Mouse (Mus musculus): ENCODE data around the gene Nrg4. TPM values are rescaled to one million over a fixed set of nuclear protein-coding genes. Genes with fewer than 3 reads are reported as not detected.

The Nrg4 gene
- polyA plus RNA-seq, 1 experiment = not detected

DNA sequence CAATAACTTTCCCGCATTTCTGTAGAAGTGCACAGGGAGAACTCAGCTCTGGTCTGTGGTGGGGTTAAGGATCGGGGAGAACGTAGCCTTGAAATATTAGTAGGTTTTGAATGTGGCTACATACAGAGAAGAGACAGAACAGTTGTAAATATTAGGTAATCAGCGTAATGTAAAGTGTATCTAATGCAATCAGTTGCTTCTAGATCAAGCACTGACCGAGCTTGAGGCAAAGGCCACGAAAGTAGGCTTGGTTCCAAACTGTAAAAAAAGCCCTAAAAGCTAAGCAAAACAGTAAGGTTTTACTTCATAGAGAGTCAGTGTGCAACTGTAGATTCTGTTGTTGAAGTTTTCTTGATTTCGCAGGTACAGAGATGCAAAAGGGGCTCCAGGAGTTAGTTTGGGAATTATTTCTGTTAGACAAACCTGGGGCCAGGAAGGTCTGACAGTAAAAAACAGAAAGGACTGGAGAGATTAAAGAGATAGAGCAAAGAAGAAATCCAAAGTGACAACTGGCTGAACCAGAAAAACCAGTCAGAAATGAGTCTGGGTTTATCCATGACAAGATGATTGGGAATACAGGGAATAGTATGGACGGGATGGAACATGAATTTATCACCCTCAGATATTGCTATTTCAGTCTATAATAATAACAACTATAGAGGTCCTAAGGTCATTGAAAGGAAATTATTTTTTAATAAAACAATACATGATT is 47.4 kb downstream of the Nrg4 start:
- TF ChIP-seq GATA1 (IDR thresholded peaks at IDR 0.05; ENCODE audit: low read length) = no peak

DNA sequence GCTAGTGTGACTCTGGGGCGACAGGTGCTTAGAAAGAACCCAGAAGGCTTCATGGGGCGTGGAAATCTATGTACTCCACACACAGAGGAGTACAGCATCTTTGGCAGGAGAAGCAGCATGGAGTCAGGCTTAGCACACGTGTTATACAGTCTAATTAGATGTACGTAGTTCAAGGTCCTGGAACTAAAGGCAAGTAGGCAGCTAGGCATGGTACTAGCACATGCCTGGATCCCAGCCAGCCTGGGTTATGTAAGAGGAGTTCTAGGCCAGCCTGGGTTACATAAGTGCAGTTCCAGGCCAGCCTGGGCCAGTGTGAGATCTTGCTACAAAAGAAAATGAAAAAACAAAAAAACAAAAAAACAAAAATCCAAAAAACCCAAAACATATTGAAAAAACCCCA is 49.1 kb downstream of the Nrg4 start:
- TF ChIP-seq GATA1 (IDR thresholded peaks at IDR 0.05; ENCODE audit: low read length) = no peak

DNA sequence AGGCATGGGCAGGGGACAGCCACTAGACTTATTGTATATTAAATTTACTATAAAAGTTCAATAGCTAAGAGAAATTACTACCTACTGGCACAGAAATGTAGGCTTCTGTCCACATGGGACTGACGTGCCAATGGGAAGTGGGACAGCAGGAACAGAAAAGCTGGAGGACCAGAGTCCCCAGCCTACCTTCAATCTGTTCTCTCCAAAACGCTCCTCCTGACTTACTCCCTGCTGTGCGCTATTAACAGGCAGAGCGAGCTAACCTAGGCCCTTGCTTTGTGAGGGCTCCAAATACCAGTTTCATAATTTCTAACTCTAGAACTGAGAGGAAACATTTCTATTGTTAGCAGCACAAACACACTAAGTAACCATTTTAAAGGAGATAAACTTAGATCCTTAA is 52.7 kb downstream of the Nrg4 start:
- no peak for TF ChIP-seq GATA1 (IDR thresholded peaks at IDR 0.05; ENCODE audit: low read length)

- TF ChIP-seq GATA1 (IDR thresholded peaks at IDR 0.05; ENCODE audit: low read length) = no peak
Measured at GRCm38 (mm10) chr9:55271960-55272560, 54.6 kb downstream of the Nrg4 start.

GRCm38 (mm10) chr9:55264356-55265302 is 62.0 kb downstream of the Nrg4 start:
- TF ChIP-seq GATA1 (IDR thresholded peaks at IDR 0.05; ENCODE audit: low read length) = no peak

GRCm38 (mm10) chr9:55259741-55260140 is 66.9 kb downstream of the Nrg4 start:
- TF ChIP-seq GATA1 (IDR thresholded peaks at IDR 0.05; ENCODE audit: low read length) = no peak

DNA sequence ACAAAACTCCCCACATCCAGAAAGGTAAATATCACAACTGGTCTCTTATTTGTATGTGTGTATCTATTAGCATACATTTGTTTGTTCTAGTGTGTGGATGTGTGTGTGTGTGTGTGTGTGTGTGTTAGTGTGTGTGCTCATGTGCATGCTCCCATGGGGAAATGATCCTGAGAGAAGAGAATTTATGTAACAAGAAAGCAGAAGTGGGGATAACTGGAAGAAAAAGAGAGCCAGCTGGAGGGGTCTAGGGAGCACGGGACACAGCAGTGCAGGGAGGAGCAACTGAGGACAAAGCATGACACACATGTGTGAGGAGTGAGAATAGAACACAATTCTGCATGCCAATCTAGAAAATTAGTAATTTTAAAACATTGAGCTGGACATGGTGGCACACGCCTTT is 69.5 kb downstream of the Nrg4 start:
- TF ChIP-seq GATA1 (IDR thresholded peaks at IDR 0.05; ENCODE audit: low read length) = no peak

DNA sequence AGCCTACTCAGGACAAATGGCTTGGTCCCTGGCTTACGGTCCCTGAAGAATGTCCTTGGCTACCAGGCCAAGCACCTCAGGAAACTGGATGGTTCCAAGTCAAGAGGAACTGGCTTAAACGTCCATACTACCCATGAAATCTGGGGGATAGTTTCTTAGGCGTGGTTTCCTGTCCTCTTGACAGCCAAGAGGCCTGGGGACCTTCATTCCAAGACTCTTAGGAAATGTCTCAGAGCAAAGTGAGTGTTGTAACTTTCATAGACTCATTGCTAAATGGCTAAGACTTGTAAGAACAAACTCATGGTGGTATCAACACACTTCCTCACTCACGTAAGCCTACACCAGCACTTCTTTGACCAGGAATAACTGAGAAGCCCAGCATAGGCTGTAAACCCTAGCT is 71.0 kb downstream of the Nrg4 start:
- TF ChIP-seq GATA1 (IDR thresholded peaks at IDR 0.05; ENCODE audit: low read length) = no peak

DNA sequence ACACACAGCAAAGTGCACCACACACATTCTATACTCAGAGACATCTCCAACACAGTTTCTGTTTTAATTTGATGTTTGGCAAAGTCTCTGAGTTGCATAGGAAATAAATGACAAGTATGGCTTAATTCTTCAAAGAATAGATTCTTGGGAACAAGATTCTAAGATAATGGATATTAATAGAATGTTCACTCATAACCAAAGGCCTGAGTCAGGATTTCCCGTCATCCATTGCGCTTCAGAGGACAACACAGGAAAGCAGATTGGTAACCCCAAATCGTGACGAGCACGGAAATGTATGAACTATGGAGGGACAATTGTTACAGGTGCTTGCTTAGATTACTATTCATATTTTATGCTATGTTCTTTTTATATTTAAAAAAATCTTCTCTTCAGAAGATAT is 71.6 kb downstream of the Nrg4 start:
- no peak for TF ChIP-seq GATA1 (IDR thresholded peaks at IDR 0.05; ENCODE audit: low read length)

GRCm38 (mm10) chr9:55253849-55254248 is 72.8 kb downstream of the Nrg4 start:
- TF ChIP-seq GATA1 (IDR thresholded peaks at IDR 0.05; ENCODE audit: low read length) = no peak

- no peak for TF ChIP-seq GATA1 (IDR thresholded peaks at IDR 0.05; ENCODE audit: low read length)
Measured at GRCm38 (mm10) chr9:55250595-55251247, 75.9 kb downstream of the Nrg4 start.

DNA sequence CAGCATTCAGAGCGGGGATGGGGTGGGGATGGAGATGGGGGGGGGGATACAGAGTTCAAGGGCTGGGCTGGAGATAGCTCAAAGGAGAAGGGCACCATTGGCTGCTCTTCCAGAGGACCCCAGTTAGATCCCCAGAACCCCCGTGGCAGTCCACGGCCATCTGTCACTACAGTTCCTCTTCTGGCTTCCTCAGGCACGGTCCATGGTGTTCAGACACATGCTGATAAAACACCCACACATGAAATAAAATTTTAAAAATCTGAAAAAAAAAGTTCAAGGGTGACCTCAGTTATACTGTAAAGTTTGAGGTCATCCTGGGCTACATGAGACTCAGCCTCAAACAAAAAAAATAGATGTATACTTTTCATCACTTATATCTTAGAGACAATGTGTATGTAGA is 78.2 kb downstream of the Nrg4 start:
- no peak for TF ChIP-seq GATA1 (IDR thresholded peaks at IDR 0.05; ENCODE audit: low read length)

- TF ChIP-seq GATA1 (IDR thresholded peaks at IDR 0.05; ENCODE audit: low read length) = no peak
Measured at GRCm38 (mm10) chr9:55246918-55247317, 79.7 kb downstream of the Nrg4 start.

DNA sequence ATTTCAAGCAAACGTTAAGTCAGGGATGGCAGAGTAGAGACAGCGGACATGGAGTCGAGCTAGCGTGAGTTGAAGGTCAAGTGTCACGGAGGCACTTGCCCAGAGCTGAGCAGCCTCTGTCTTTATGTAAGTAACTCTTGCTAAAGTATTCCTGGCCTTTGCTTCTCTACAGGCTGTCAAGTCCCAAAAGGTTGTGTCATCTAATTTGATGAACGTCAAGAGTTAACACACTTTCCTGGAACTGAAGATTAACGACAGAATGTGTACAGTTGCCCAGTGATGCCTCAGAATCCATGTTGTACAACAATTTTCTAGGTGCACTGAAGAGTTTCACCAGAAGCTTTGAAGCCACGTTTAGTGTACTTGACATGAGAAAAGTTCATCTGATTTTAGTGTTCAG is 80.2 kb downstream of the Nrg4 start:
- no peak for TF ChIP-seq GATA1 (IDR thresholded peaks at IDR 0.05; ENCODE audit: low read length)

GRCm38 (mm10) chr9:55244079-55244478 is 82.6 kb downstream of the Nrg4 start:
- TF ChIP-seq GATA1 (IDR thresholded peaks at IDR 0.05; ENCODE audit: low read length) = no peak

DNA sequence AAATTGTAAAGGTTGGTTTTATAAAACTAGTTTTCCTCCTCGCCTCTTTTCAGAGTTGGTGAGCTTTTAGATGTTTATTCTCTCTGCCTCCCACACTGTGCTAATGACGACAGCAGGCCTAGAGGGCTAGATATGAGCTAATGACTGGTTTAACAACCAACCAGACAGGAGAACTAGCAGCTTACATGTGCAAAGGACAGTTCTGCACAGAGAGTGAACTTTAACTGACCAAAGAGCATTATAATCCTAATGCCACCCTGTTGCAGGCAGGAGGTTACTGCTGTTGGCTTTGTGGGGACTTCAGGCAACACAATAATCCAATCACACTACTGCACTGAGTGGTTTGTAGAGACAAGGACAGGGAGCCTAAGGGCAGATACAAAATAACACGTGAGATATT is 83.4 kb downstream of the Nrg4 start:
- no peak for TF ChIP-seq GATA1 (IDR thresholded peaks at IDR 0.05; ENCODE audit: low read length)
